Mouse (Mus musculus) olfactory bulb, adult 2 months (tissue): ENCODE measurements around the gene Idnk. TPM values are rescaled to one million over a fixed set of nuclear protein-coding genes. Genes with fewer than 3 reads are reported as not detected.
A peak's percentile ranks its signal among the peaks of the same experiment; 100 is the strongest.

Experiments used
- H3K27ac ChIP-seq: fragments of 200-500 bp; 2 replicates; pipeline ENCODE4 v1.5.1; 2012; ENCODE audit warnings: low read depth, low read length; ENCODE audit not compliant: insufficient read depth
- H3K4me1 ChIP-seq: fragments of 200-500 bp; 2 replicates; pipeline ENCODE4 v1.6.1; 2012; ENCODE audit warnings: low read length; ENCODE audit not compliant: control insufficient read depth, insufficient read depth
- H3K4me3 ChIP-seq: fragments of 200-500 bp; 2 replicates; pipeline ENCODE4 v1.5.1; 2012; ENCODE audit warnings: mild to moderate bottlenecking, low read depth, low read length, moderate library complexity; ENCODE audit not compliant: insufficient read depth
- CTCF ChIP-seq: fragments of 200-500 bp; IDR thresholded peaks from 2 replicates; pipeline ENCODE4 v1.5.1; 2012; ENCODE audit warnings: low read depth, mild to moderate bottlenecking, low read length, moderate library complexity; ENCODE audit not compliant: insufficient read depth
- POLR2A ChIP-seq: fragments of 200-500 bp; IDR thresholded peaks from 2 replicates; pipeline ENCODE4 v1.6.1; 2012; ENCODE audit warnings: mild to moderate bottlenecking, low read depth, low read length, moderate library complexity; ENCODE audit not compliant: insufficient read depth
- WGBS: fragments of 180-500 bp; shearing (Covaris S2); methylation state at CpG from one replicate; pipeline ENCODE4 v1.1.7; 2018; 5-methylcytosine and 5-hydroxymethylcytosine counted together
- polyA plus RNA-seq: library from polyadenylated mRNA; stranded (reverse); fragments of >200 nt; gene quantifications from 2 replicates; pipeline ENCODE4 v1.2.4, GENCODE M21; 2012; ENCODE audit warnings: low replicate concordance; ENCODE audit not compliant: missing spikeins, insufficient read depth, insufficient read length

The Idnk gene
- polyA plus RNA-seq, 1 experiment, result not detected

DNA sequence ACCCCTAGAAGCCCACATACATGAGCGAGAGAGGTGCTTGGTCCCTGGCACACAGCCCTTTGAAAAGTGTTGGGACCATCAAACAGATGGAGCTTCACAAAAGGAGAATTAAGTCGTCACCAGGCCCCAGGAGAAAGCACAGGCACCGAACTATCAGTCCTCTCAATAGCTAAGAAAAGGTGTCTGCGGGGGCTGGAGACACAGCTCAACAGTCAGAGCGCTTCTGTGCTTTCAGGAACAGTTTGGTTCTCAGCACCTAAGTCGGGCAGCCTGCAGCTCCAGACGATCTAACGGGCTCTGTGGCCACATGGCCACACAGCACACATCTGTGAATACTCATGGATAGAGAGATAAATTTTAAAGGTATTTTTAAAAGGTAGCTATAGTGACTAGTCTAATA is 28.8 kb downstream of the Idnk start:
- no peak overlapping the region for H3K27ac ChIP-seq
- TF ChIP-seq CTCF, result no peak
- no peak for TF ChIP-seq POLR2A
- H3K4me1 ChIP-seq, result peaks cover 2% of the 10 kb centered on the region; the same call in 1 of the 2 replicates
- no peak overlapping the region for H3K4me3 ChIP-seq
- WGBS, result 74% methylated on average over 8 of the region's 8 CpGs

- no peak for TF ChIP-seq POLR2A
- no peak for TF ChIP-seq CTCF
- H3K4me3 ChIP-seq, result no peak overlapping the region
- WGBS, result 96% methylated on average over 3 of the region's 3 CpGs
- H3K4me1 ChIP-seq, result peaks cover 8% of the 10 kb centered on the region
- no peak overlapping the region for H3K27ac ChIP-seq
Measured at GRCm38 (mm10) chr13:58187751-58188150, 30.3 kb downstream of the Idnk start.

DNA sequence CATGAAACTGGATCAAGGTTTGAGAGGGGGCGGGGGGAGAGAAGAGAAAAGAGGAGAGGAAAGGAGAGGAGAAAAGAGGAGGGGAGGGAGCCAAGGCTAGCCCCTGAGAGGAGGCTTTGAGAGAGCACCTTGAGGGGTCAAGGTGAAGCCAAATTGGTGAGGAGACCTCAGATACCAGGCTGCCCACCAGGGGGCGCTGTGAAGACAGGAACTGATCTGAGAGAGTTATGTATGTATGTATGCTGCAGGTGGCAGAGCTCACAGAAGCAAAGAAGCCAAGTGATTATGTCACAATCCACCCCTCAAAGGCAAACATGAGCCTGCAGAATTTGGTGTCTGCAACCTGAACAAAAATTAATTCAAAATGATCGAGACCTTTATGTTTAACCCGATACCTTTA is 31.0 kb downstream of the Idnk start:
- TF ChIP-seq CTCF (peak; percentile 81), POLR2A (no peak)
- H3K4me1 ChIP-seq, result peaks cover 9% of the 10 kb centered on the region
- H3K4me3 ChIP-seq, result no peak overlapping the region
- H3K27ac ChIP-seq, result no peak overlapping the region
- WGBS, result 60% methylated on average over 4 of the region's 4 CpGs

DNA sequence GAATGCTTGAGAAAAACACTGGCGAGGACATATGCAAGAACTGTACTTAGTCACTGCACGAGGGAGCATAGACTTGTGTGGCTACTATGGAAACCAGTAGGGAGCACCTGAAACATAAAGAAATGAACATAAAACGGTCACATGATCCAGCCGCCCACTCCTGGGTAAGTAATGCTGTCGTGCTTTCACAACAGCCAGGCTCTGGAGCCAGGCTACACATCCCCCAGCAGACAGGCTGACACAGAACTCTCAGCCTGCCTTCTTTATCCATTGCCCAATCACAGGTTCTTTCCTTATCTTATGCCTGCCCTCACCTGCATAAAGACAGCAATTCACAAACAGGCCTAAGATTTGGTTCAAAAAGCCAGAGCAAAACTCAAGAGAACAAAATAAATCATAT is 32.0 kb downstream of the Idnk start:
- WGBS, result 48% methylated on average over 5 of the region's 5 CpGs
- peaks cover 9% of the 10 kb centered on the region for H3K4me1 ChIP-seq
- no peak overlapping the region for H3K27ac ChIP-seq
- TF ChIP-seq POLR2A (no peak), CTCF (no peak)
- no peak overlapping the region for H3K4me3 ChIP-seq

DNA sequence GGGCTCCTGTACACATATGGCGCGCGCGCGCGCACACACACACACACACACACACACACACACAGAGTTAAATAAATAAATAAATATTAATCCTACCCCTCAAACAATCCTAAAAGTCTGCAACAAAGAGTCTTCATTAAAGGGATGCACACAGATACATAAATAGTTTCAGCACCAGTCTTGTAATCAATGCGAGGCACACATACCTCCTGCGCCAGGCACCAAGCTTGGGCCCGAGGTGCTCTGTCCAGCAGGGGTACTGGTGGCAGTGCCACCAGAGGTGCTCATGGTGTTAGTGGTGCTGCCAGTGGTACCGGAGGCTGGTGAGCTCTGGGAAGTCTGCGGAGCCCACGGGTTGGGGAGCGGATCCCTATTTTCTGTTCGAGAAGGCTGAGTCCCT is 34.1 kb downstream of the Idnk start:
- Histone ChIP-seq H3K4me1 (peaks cover 9% of the 10 kb centered on the region), H3K4me3 (no peak overlapping the region), H3K27ac (no peak overlapping the region)
- TF ChIP-seq POLR2A (no peak), CTCF (no peak)
- 98% methylated on average over 14 of the region's 14 CpGs for WGBS

DNA sequence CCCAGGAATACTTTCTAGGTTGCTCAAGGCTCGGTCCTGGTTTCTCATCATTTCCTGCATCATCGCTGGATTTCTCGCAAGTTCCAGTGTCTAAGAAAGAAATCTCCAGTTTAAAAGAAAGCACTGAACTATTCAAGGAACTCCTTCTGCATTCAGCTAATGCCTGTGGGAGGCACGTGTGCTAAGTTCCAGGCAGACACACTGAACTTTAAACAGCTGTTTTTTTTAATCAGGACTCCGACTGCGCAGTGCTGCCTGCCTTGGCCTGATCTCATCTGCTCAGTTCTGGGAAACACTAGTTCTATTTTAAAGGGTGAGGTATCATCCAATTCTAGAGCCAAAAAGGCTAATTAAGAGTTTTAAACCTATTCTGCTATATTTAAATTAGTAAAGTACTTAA is 34.7 kb downstream of the Idnk start:
- Histone ChIP-seq H3K4me3 (no peak overlapping the region), H3K27ac (no peak overlapping the region), H3K4me1 (peaks cover 9% of the 10 kb centered on the region)
- WGBS, result 38% methylated on average over 6 of the region's 6 CpGs
- no peak for TF ChIP-seq POLR2A
- TF ChIP-seq CTCF, result no peak

DNA sequence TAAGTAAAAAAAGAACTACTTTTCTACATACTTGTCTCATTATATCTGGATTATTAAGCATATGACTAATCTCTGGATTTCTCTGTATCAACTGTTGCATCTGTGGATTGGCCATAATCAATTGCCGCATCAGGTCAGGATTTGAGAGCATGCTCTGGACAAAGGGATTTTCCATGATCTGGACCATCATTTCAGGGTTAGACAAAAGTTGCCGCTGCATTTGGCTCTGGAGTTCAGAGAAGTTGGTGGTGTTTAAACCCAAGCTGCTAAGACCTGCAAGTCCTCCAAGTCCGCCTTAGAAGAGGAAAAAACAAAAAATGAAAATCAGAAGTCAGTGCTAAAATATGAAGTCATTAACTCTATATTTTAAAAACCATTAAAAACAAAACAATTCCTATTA is 35.8 kb downstream of the Idnk start:
- 97% methylated on average over 3 of the region's 3 CpGs for WGBS
- no peak for TF ChIP-seq POLR2A
- TF ChIP-seq CTCF, result no peak
- H3K4me3 ChIP-seq, result no peak overlapping the region

GRCm38 (mm10) chr13:58194908-58195307 is 37.5 kb downstream of the Idnk start:
- TF ChIP-seq POLR2A, result no peak
- TF ChIP-seq CTCF, result no peak
- WGBS, result 79% methylated on average over 3 of the region's 3 CpGs
- no peak overlapping the region for H3K4me3 ChIP-seq
- H3K27ac ChIP-seq, result no peak overlapping the region
- peaks cover 8% of the 10 kb centered on the region for H3K4me1 ChIP-seq

More for the DNA sequence above, 35.8 kb downstream of the Idnk start:
- Histone ChIP-seq H3K4me1 (peaks cover 9% of the 10 kb centered on the region), H3K27ac (no peak overlapping the region)

DNA sequence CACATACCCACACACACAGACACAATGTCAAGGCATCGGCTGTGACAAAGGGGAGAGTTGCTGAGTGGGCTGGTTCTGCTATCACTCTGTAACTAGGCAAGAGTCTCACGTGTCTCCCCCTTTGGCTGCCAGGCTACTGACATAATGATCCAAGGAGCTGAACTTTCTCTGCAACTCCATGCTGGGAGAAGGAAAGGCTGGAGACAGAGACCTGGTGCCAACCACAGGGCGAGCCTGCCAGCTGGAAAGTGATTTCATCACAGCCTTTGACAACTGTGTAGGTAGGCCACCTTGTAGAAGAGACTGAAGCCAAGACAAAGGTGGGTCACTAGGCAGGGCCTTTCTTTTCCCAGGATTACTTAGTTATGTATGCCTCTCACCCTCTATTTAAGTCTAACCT is 39.8 kb downstream of the Idnk start:
- H3K4me1 ChIP-seq, result peaks cover 4% of the 10 kb centered on the region; the same call in 1 of the 2 replicates
- no peak overlapping the region for H3K4me3 ChIP-seq
- no peak overlapping the region for H3K27ac ChIP-seq
- WGBS, result 64% methylated on average over 3 of the region's 3 CpGs
- TF ChIP-seq CTCF, result no peak
- TF ChIP-seq POLR2A, result no peak
